Mouse (Mus musculus) embryonic facial prominence, embryonic 12.5 days (tissue): Measurements from ENCODE around the gene Gjd3. TPM values are rescaled to one million over a fixed set of nuclear protein-coding genes. Genes with fewer than 3 reads are reported as not detected.
A peak's percentile ranks its signal among the peaks of the same experiment; 100 is the strongest.

Experiments used
- ATAC-seq: fragments of 200-750 bp; cut with Nextera tagmentation; 2 replicates; pipeline ENCODE4 v1.8.0; 2017; ENCODE audit not compliant: insufficient number of reproducible peaks, insufficient read depth, low FRiP score, low TSS enrichment
- H3K27ac ChIP-seq: fragments of 300-500 bp; sonication (generic); 2 replicates; pipeline ENCODE4 v1.5.1; 2016; ENCODE audit warnings: mild to moderate bottlenecking
- H3K27me3 ChIP-seq: fragments of 300-500 bp; sonication (generic); 2 replicates; pipeline ENCODE4 v1.6.1; 2016; ENCODE audit warnings: mild to moderate bottlenecking, moderate library complexity
- H3K36me3 ChIP-seq: fragments of 300-500 bp; sonication (generic); 2 replicates; pipeline ENCODE4 v1.6.1; 2016; ENCODE audit warnings: mild to moderate bottlenecking
- H3K4me1 ChIP-seq: fragments of 300-500 bp; sonication (generic); 2 replicates; pipeline ENCODE4 v1.6.1; 2016
- H3K4me2 ChIP-seq: fragments of 300-500 bp; sonication (generic); replicated peaks from 2 replicates; pipeline ENCODE4 v1.6.1; 2016; ENCODE audit warnings: mild to moderate bottlenecking, moderate library complexity
- H3K4me3 ChIP-seq: fragments of 300-500 bp; sonication (generic); 2 replicates; pipeline ENCODE4 v1.5.1; 2016; ENCODE audit warnings: mild to moderate bottlenecking
- H3K9ac ChIP-seq: fragments of 300-500 bp; sonication (generic); 2 replicates; pipeline ENCODE4 v1.6.1; 2016; ENCODE audit warnings: mild to moderate bottlenecking, moderate library complexity
- H3K9me3 ChIP-seq: fragments of 300-500 bp; sonication (generic); 2 replicates; pipeline ENCODE4 v1.6.1; 2016; ENCODE audit warnings: mild to moderate bottlenecking, moderate library complexity
- WGBS: fragments of 180-500 bp; shearing (Covaris S2); methylation state at CpG from one replicate; pipeline ENCODE4 v1.1.7; 2016; 5-methylcytosine and 5-hydroxymethylcytosine counted together
- polyA plus RNA-seq: library from polyadenylated mRNA; unstranded; fragments of >200 nt; fragmentation: Nextera tagmentation; extraction: Ambion mirVana; gene quantifications from 2 replicates; pipeline ENCODE4 v1.2.1, GENCODE M21; 2016

Gjd3 gene
- polyA plus RNA-seq, 1 experiment from 2014 or later, result 0.73 TPM

- no peak overlapping the region for H3K4me3 ChIP-seq
- no peak overlapping the region for H3K27ac ChIP-seq
- H3K9ac ChIP-seq, result no peak overlapping the region
- peaks cover 28% of the 10 kb centered on the region for H3K27me3 ChIP-seq
- H3K4me2 ChIP-seq, result no peak overlapping the region
- ATAC-seq, result no peak
- H3K4me1 ChIP-seq, result peaks cover 12% of the 10 kb centered on the region; the same call in 1 of the 2 replicates
- WGBS, result 52% methylated on average over 15 of the region's 15 CpGs
- H3K36me3 ChIP-seq, result peaks cover 17% of the 10 kb centered on the region
- no peaks in the 10 kb centered on the region for H3K9me3 ChIP-seq
Observed at GRCm38 (mm10) chr11:98978526-98979148, 4.2 kb downstream of the Gjd3 start.

- no peaks in the 10 kb centered on the region for H3K27me3 ChIP-seq
- H3K27ac ChIP-seq, result no peak overlapping the region
- 52% methylated on average over 5 of the region's 5 CpGs for WGBS
- no peak overlapping the region for H3K9ac ChIP-seq
- no peaks in the 10 kb centered on the region for H3K9me3 ChIP-seq
- peaks cover 52% of the 10 kb centered on the region for H3K36me3 ChIP-seq
- no peak overlapping the region for H3K4me3 ChIP-seq
- no peak overlapping the region for H3K4me2 ChIP-seq
- no peak for ATAC-seq
- peaks cover 15% of the 10 kb centered on the region for H3K4me1 ChIP-seq
Observed at GRCm38 (mm10) chr11:98974871-98975719, 7.7 kb downstream of the Gjd3 start.

GRCm38 (mm10) chr11:98974213-98974612 is 8.6 kb downstream of the Gjd3 start:
- Histone ChIP-seq H3K9ac (no peak overlapping the region), H3K27me3 (no peaks in the 10 kb centered on the region), H3K9me3 (no peaks in the 10 kb centered on the region), H3K4me2 (no peak overlapping the region), H3K4me1 (peaks cover 23% of the 10 kb centered on the region), H3K27ac (no peak overlapping the region), H3K36me3 (peaks cover 59% of the 10 kb centered on the region), H3K4me3 (no peak overlapping the region)
- ATAC-seq, result no peak
- WGBS, result 78% methylated on average over 6 of the region's 6 CpGs

- Histone ChIP-seq H3K4me1 (peaks cover 30% of the 10 kb centered on the region), H3K9ac (no peak overlapping the region), H3K27me3 (no peaks in the 10 kb centered on the region), H3K4me2 (no peak overlapping the region), H3K36me3 (peaks cover 59% of the 10 kb centered on the region), H3K4me3 (no peak overlapping the region), H3K27ac (no peak overlapping the region), H3K9me3 (no peaks in the 10 kb centered on the region)
- no peak for ATAC-seq
- WGBS, result 90% methylated on average over 14 of the region's 14 CpGs
Observed at GRCm38 (mm10) chr11:98973584-98973983, 9.2 kb downstream of the Gjd3 start.

- no peak overlapping the region for H3K9ac ChIP-seq
- no peaks in the 10 kb centered on the region for H3K9me3 ChIP-seq
- ATAC-seq, result no peak
- no peak overlapping the region for H3K27ac ChIP-seq
- no peak overlapping the region for H3K4me2 ChIP-seq
- WGBS, result 93% methylated on average over 9 of the region's 9 CpGs
- no peak overlapping the region for H3K4me3 ChIP-seq
- H3K36me3 ChIP-seq, result peaks cover 65% of the 10 kb centered on the region
- H3K27me3 ChIP-seq, result no peaks in the 10 kb centered on the region
- peaks cover 37% of the 10 kb centered on the region for H3K4me1 ChIP-seq
Observed at GRCm38 (mm10) chr11:98972801-98973360, 9.9 kb downstream of the Gjd3 start.

- H3K9me3 ChIP-seq, result no peaks in the 10 kb centered on the region
- peaks cover 43% of the 10 kb centered on the region for H3K4me1 ChIP-seq
- 55% methylated on average over 9 of the region's 9 CpGs for WGBS
- H3K4me2 ChIP-seq, result no peak overlapping the region
- H3K27me3 ChIP-seq, result no peaks in the 10 kb centered on the region
- H3K4me3 ChIP-seq, result no peak overlapping the region
- ATAC-seq, result no peak
- H3K27ac ChIP-seq, result peak overlapping the region; percentile 36; the same call in 1 of the 2 replicates
- H3K36me3 ChIP-seq, result peaks cover 66% of the 10 kb centered on the region
- no peak overlapping the region for H3K9ac ChIP-seq
Observed at GRCm38 (mm10) chr11:98972215-98972614, 10.6 kb downstream of the Gjd3 start.

- Histone ChIP-seq H3K27me3 (no peaks in the 10 kb centered on the region), H3K9ac (peak overlapping the region; percentile 7; the same call in 1 of the 2 replicates), H3K27ac (peak overlapping the region; percentile 83; the same call in 1 of the 2 replicates), H3K36me3 (peaks cover 71% of the 10 kb centered on the region), H3K4me1 (peaks cover 50% of the 10 kb centered on the region), H3K4me3 (no peak overlapping the region), H3K9me3 (no peaks in the 10 kb centered on the region), H3K4me2 (0 out of 2 replicates have a peak overlapping the region, but pooled peaks have one; percentile 2)
- WGBS, result 79% methylated on average over 23 of the region's 23 CpGs
- no peak for ATAC-seq
Observed at GRCm38 (mm10) chr11:98971316-98972031, 11.3 kb downstream of the Gjd3 start.

- Histone ChIP-seq H3K27me3 (no peaks in the 10 kb centered on the region), H3K9me3 (no peaks in the 10 kb centered on the region), H3K9ac (no peak overlapping the region), H3K36me3 (peaks cover 73% of the 10 kb centered on the region), H3K4me2 (peak overlapping the region; percentile 34; the same call in 1 of the 2 replicates), H3K27ac (peak overlapping the region; percentile 83), H3K4me1 (peaks cover 61% of the 10 kb centered on the region), H3K4me3 (no peak overlapping the region)
- no peak for ATAC-seq
- WGBS, result 74% methylated on average over 29 of the region's 29 CpGs
Observed at GRCm38 (mm10) chr11:98970191-98970925, 12.5 kb downstream of the Gjd3 start.

GRCm38 (mm10) chr11:98969496-98969927 is 13.3 kb downstream of the Gjd3 start:
- 0 out of 2 replicates have a peak overlapping the region, but pooled peaks have one; percentile 2 for H3K4me3 ChIP-seq
- peak overlapping the region; percentile 34 for H3K4me2 ChIP-seq
- H3K9ac ChIP-seq, result peak overlapping the region; percentile 30
- peak overlapping the region; percentile 83 for H3K27ac ChIP-seq
- no peaks in the 10 kb centered on the region for H3K9me3 ChIP-seq
- 20% methylated on average over 17 of the region's 17 CpGs for WGBS
- ATAC-seq, result no peak
- H3K4me1 ChIP-seq, result peaks cover 70% of the 10 kb centered on the region
- peaks cover 64% of the 10 kb centered on the region for H3K36me3 ChIP-seq
- no peaks in the 10 kb centered on the region for H3K27me3 ChIP-seq

- Histone ChIP-seq H3K4me2 (peak overlapping the region; percentile 34), H3K9me3 (no peaks in the 10 kb centered on the region), H3K9ac (no peak overlapping the region; the same call in 1 of the 2 replicates), H3K27ac (peak overlapping the region; percentile 83), H3K36me3 (peaks cover 58% of the 10 kb centered on the region), H3K4me1 (peaks cover 76% of the 10 kb centered on the region), H3K4me3 (no peak overlapping the region), H3K27me3 (no peaks in the 10 kb centered on the region)
- WGBS, result 5% methylated on average over 20 of the region's 20 CpGs
- no peak for ATAC-seq
Observed at GRCm38 (mm10) chr11:98968716-98969495, 13.9 kb downstream of the Gjd3 start.
